Mouse (Mus musculus): ENCODE results near the gene Pitx2. TPM values are rescaled to one million over a fixed set of nuclear protein-coding genes. Genes with fewer than 3 reads are reported as not detected.

Gene Pitx2
- polyA plus RNA-seq, 1 experiment from 2014 or later = 59.2 TPM

DNA sequence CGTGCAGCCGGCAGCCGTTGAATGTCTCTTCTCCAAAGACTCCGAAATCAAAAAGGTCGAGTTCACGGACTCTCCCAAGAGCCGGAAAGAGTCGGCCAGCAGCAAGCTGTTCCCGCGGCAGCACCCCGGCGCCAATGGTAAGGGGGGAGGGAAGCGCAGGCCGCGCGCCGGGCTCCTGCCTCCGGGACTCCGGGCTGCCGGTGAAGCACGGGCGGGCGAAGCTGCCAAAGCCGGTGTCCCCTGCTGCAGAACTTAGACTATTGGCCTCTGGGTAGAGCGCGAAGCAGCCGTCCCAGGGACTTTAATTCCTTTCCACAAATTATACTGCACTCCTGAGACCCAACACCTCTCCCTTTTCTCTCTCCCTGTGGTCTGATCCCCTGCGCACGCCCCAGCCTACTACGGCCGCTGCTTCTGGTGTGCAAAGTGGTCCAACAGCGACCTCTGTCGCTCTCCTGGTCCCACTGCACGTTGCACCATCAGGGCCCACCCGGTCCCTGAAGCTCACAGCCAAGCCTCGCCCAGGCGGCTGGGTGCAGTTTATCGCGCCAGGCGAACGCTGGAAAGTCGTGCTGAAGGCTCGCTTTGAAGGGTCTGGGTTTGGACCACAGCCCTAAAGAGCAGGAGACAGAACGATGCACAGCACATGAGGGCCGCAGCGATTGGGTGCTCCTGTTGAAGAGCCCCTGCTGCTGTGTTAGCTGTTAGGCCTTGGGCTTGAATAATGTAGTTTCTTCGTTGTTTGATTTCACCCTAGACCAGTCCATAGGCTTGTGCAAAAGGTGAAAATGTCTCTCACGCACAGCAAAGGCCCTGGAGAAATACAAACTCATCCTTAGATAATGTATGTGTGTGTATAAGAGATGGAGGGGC, 5.0 kb downstream of the Pitx2 start:
- under 1% methylated on average over 48 of the region's 48 CpGs for WGBS

DNA sequence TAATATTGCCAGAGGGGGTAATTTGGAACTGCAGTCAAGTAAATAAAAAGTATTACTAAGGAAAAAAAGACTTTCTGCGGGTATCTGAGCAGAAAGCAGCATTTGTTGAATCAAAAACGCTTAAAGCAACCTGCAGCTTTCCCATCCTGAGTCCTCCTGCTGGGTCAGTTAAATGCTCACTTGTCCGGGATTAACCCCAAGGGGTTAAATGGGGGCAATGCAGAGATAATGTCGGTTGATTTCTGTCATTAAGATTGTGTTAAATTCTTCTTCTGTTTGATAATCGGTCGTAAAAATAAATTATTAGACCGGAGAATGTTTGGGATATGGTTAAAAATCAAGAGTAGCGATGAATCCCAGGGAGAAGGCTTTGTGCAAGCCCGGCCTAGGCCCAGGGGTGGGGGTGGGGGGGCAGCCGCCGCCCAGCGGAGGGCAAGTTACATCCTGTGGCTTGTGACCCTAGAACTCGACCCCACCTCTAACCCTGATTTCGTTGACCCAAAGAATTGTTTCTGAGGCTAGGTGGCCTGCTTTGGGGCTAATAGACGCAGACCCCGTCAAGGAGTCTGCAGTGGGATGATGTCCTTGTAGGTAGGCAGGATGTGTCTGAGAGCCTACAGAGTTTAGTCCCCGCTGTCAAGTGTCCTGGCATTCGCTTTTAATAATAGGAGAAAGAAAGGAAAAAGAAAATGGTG, 6.0 kb downstream of the Pitx2 start:
- WGBS = 2% methylated on average over 18 of the region's 18 CpGs
- ATAC-seq = no peak
- H3K4me2 ChIP-seq (replicated peaks) = peak overlapping the region; percentile 73

More for the DNA sequence above, 5.0 kb downstream of the Pitx2 start:
- ATAC-seq = peak; percentile 96
- H3K4me2 ChIP-seq (replicated peaks) = peak overlapping the region; percentile 73
- no peaks in the 10 kb centered on the region for H3K36me3 ChIP-seq
- H3K27me3 ChIP-seq = peaks cover 94% of the 10 kb centered on the region
- H3K4me1 ChIP-seq (replicated peaks) = peaks cover 22% of the 10 kb centered on the region
- peak overlapping the region; percentile 36 for H3K27ac ChIP-seq
- H3K9me3 ChIP-seq = no peaks in the 10 kb centered on the region
- H3K4me3 ChIP-seq (replicated peaks) = peak overlapping the region; percentile 44
- peak overlapping the region; percentile 60 for H3K9ac ChIP-seq (replicated peaks)

DNA sequence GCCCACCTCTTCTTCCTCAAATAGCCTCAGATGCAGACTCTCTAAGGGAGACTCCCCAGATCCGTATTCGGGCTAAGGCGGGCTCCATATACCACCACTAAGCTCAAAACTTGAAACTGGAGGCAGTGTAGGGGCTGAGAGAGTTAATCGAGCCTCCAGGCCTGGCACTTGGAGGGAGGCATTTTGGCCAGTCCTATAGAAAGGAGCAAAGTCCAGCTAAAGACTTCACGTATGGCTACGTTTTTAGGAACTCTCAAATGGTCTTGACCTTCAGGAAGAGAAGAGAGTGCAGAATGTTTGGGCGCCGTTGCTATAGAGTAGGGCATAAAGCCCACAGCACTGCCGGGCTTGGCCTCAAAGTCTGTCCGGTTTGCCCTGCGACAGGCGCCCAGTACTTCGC, 7.1 kb downstream of the Pitx2 start:
- Histone ChIP-seq H3K27ac (peak overlapping the region; percentile 39; the same call in 1 of the 2 replicates), H3K4me1 (replicated peaks) (peaks cover 15% of the 10 kb centered on the region), H3K9me3 (no peaks in the 10 kb centered on the region), H3K36me3 (no peaks in the 10 kb centered on the region), H3K4me2 (replicated peaks) (peak overlapping the region; percentile 40), H3K27me3 (peaks cover 98% of the 10 kb centered on the region), H3K4me3 (replicated peaks) (peak overlapping the region; percentile 22), H3K9ac (replicated peaks) (peak overlapping the region; percentile 28; the same call in 1 of the 2 replicates)
- ATAC-seq = no peak
- WGBS = 1% methylated on average over 13 of the region's 13 CpGs

More for the DNA sequence above, 6.0 kb downstream of the Pitx2 start:
- Histone ChIP-seq H3K27ac (peak overlapping the region; percentile 31; the same call in 1 of the 2 replicates), H3K9ac (replicated peaks) (no peak overlapping the region; the same call in 1 of the 2 replicates), H3K4me3 (replicated peaks) (peak overlapping the region; percentile 44), H3K4me1 (replicated peaks) (peaks cover 15% of the 10 kb centered on the region), H3K27me3 (peaks cover 96% of the 10 kb centered on the region), H3K36me3 (no peaks in the 10 kb centered on the region), H3K9me3 (no peaks in the 10 kb centered on the region)

DNA sequence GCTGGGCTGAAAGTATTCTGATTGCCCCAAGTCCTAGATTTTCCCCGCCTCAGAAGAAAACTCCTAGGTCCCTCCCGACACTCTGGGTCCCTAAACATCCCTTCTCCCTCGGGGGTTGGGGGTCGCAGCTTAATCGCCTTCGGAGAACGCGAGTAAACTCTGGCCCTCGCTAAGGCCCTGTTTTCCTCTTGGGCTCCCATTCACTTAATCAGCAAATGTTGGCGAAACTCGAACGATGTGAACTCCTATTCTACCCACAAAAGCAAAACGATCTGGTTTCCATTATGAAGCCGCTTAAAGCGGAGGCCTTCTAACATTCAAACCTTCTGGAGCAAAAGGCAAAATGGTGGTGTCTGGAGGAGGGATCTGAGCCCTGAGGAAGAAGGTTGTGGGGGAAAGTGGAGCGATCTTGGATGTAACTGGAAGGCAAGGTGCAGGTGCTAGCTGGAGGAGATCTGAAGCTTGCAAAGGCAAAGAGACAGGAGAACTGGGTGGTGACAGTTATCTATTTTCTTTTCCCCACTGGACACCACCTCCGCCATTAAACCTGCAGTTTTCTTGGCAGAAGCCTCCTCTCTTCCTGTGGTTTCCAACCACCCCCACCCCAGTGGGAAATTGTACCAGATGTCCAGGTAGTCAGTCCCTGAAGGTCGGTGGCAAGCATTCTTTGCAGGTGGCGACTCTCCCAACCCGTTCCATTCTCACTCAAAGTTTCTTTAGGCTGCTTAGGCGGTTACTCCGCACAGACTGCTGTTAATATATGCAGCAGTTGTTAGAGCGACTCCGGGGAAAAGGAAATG, 7.8 kb downstream of the Pitx2 start:
- peaks cover 15% of the 10 kb centered on the region for H3K4me1 ChIP-seq (replicated peaks)
- H3K36me3 ChIP-seq = no peaks in the 10 kb centered on the region
- WGBS = 1% methylated on average over 24 of the region's 24 CpGs
- no peak for ATAC-seq
- peak overlapping the region; percentile 28; the same call in 1 of the 2 replicates for H3K9ac ChIP-seq (replicated peaks)
- peak overlapping the region; percentile 22 for H3K4me3 ChIP-seq (replicated peaks)
- H3K27me3 ChIP-seq = peaks cover 98% of the 10 kb centered on the region
- H3K4me2 ChIP-seq (replicated peaks) = peak overlapping the region; percentile 40
- H3K27ac ChIP-seq = peak overlapping the region; percentile 39; the same call in 1 of the 2 replicates
- H3K9me3 ChIP-seq = no peaks in the 10 kb centered on the region

DNA sequence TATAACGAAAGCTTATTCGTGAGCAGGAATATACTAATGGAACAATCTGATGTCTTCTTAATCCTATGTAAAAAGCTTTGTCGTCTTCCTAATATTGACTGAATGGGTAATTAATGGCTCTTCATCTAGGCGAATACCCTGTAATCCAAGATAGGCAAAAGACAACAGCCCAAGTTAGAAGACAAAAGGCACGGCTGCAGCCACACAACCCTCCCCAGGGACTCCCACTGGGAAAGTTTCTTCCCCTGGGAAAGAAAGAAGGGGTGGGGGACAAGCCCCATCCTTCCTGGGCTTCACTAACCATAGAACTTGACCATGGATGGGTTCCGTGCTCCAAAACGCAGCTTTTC, 8.3 kb downstream of the Pitx2 start:
- Histone ChIP-seq H3K4me1 (replicated peaks) (peaks cover 10% of the 10 kb centered on the region), H3K4me3 (replicated peaks) (0 out of 2 replicates have a peak overlapping the region, but pooled peaks have one; percentile 22), H3K27me3 (peaks cover 98% of the 10 kb centered on the region), H3K36me3 (no peaks in the 10 kb centered on the region), H3K9ac (replicated peaks) (no peak overlapping the region), H3K9me3 (no peaks in the 10 kb centered on the region), H3K4me2 (replicated peaks) (peak overlapping the region; percentile 40; the same call in 1 of the 2 replicates), H3K27ac (no peak overlapping the region)
- no peak for ATAC-seq
- WGBS = 1% methylated on average over 7 of the region's 7 CpGs

DNA sequence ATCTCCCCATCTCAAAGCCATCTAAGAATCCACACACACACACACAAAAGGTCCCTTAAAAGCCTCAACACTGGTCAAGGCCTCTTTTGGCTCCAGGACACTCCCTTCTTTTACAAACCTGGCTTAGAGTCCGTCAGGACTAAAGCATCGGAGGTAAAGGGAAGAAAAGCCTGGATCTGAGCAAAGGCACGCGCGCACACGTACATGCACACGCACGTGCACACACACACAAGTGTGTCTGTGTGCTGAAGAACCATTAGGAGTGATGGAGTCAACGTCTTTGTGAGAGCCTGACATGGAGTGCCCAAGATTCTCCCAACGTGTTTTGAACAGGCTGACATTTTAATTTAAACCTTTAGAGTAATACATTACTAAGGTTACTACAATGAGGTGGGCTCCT, 8.7 kb downstream of the Pitx2 start:
- 4% methylated on average over 10 of the region's 10 CpGs for WGBS
- Histone ChIP-seq H3K4me3 (replicated peaks) (no peak overlapping the region), H3K4me1 (replicated peaks) (peaks cover 11% of the 10 kb centered on the region), H3K9me3 (no peaks in the 10 kb centered on the region), H3K27me3 (peaks cover 98% of the 10 kb centered on the region), H3K4me2 (replicated peaks) (no peak overlapping the region), H3K9ac (replicated peaks) (no peak overlapping the region), H3K27ac (no peak overlapping the region), H3K36me3 (no peaks in the 10 kb centered on the region)
- ATAC-seq = no peak

DNA sequence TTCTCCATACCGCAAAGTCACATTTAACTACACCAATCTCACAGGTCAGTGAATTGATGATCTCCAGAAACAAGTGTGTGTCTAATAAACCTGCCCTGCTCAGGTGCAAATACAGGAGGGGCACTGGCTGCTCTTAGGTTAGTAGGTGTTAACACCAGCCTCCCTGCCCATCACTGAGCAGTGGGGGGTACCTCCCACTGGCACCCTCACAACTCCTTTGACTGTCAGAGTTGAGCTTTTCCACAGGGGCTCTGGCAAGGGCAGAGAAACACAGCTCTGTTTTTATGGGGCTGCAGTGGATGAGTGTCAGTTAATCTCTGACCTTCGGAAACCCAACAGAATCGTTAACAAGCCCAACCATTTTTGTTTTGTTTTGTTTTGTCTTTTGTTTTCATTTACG, 9.6 kb downstream of the Pitx2 start:
- ATAC-seq = no peak

DNA sequence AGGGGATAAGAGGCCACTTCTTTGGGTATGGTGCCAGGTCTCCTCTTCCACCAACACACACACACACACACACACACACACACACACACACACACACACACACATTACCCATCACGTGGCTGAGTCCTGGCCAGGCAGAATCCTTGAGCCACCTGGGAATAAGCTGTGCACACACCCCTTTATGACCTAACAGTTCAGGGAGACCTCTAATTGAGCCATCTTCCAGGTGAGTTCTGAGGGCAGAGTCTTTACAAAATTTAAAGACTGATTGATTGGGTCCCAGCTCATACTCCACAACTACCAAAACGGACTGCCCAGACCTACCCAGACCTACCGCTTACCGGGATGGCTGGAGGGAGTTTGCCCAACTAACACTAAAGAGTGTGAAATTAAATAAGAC, 10.1 kb downstream of the Pitx2 start:
- no peaks in the 10 kb centered on the region for H3K9me3 ChIP-seq
- H3K4me1 ChIP-seq (replicated peaks) = peaks cover 16% of the 10 kb centered on the region
- WGBS = 5% methylated on average over 4 of the region's 4 CpGs
- no peak overlapping the region for H3K4me2 ChIP-seq (replicated peaks)
- peaks cover 98% of the 10 kb centered on the region for H3K27me3 ChIP-seq
- no peak overlapping the region for H3K9ac ChIP-seq (replicated peaks)
- H3K27ac ChIP-seq = no peak overlapping the region
- H3K4me3 ChIP-seq (replicated peaks) = no peak overlapping the region
- ATAC-seq = no peak
- H3K36me3 ChIP-seq = no peaks in the 10 kb centered on the region

More for the DNA sequence above, 9.6 kb downstream of the Pitx2 start:
- Histone ChIP-seq H3K36me3 (no peaks in the 10 kb centered on the region), H3K4me2 (replicated peaks) (no peak overlapping the region), H3K9me3 (no peaks in the 10 kb centered on the region), H3K4me3 (replicated peaks) (no peak overlapping the region), H3K4me1 (replicated peaks) (peaks cover 14% of the 10 kb centered on the region), H3K27ac (no peak overlapping the region), H3K27me3 (peaks cover 98% of the 10 kb centered on the region), H3K9ac (replicated peaks) (no peak overlapping the region)
- 3% methylated on average over 4 of the region's 4 CpGs for WGBS

DNA sequence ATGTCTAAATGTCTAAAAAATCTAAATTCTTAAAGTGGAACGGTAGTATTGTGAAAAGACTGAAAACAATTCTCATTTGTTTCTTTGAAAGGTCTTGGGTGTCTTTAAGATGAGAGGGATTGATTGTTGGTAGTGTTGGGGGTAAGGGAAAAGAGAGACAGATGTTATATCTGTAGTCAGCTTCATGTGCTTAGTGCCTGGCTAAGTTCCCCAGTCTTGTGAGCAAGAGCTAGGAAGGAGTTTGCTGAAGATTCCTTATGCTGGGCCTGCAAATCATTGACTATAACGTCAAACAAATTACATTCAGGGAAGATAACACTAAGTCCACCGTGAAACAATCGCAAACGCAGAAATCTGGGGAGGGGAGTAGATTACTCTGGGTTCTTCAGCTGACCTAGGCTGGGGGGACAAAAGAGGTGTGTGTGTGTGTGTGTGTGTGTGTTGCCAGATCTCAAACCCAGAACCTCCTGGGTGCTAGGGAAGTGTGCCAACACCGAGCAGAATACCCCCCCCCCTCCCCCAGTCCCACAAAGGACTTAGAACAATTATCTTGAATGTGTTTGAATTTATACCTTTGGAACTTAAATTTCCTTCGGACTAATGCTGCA, 12.5 kb downstream of the Pitx2 start:
- Histone ChIP-seq H3K9ac (replicated peaks) (no peak overlapping the region), H3K4me3 (replicated peaks) (no peak overlapping the region), H3K27me3 (peaks cover 99% of the 10 kb centered on the region), H3K9me3 (no peaks in the 10 kb centered on the region), H3K27ac (no peak overlapping the region), H3K4me1 (replicated peaks) (peaks cover 26% of the 10 kb centered on the region), H3K36me3 (no peaks in the 10 kb centered on the region), H3K4me2 (replicated peaks) (no peak overlapping the region)
- WGBS = 5% methylated on average over 7 of the region's 7 CpGs
- ATAC-seq = no peak

DNA sequence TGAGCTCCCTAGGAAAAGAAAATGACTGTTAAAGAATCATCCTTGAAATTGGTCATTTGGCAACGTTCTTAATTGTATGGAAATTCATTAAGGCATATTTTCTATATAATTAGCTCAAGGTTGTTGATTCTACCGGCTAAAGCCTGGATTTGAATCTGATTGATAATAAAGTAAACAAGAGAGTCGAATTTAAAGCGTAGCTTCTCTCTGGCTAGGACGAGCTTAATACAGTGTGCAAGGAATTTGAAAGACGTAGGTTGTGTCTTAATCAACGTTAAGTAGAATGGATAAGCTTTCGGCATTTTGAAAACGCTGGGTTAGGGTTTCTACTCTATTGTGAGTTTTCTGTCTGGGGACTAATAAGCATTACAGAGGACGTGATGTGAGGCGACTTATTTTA, 13.1 kb downstream of the Pitx2 start:
- WGBS = 2% methylated on average over 11 of the region's 11 CpGs
- Histone ChIP-seq H3K36me3 (no peaks in the 10 kb centered on the region), H3K27ac (no peak overlapping the region), H3K9ac (replicated peaks) (no peak overlapping the region), H3K27me3 (peaks cover 99% of the 10 kb centered on the region), H3K4me1 (replicated peaks) (peaks cover 26% of the 10 kb centered on the region), H3K4me2 (replicated peaks) (peak overlapping the region; percentile 76; the same call in 1 of the 2 replicates), H3K9me3 (no peaks in the 10 kb centered on the region), H3K4me3 (replicated peaks) (no peak overlapping the region)
- no peak for ATAC-seq

DNA sequence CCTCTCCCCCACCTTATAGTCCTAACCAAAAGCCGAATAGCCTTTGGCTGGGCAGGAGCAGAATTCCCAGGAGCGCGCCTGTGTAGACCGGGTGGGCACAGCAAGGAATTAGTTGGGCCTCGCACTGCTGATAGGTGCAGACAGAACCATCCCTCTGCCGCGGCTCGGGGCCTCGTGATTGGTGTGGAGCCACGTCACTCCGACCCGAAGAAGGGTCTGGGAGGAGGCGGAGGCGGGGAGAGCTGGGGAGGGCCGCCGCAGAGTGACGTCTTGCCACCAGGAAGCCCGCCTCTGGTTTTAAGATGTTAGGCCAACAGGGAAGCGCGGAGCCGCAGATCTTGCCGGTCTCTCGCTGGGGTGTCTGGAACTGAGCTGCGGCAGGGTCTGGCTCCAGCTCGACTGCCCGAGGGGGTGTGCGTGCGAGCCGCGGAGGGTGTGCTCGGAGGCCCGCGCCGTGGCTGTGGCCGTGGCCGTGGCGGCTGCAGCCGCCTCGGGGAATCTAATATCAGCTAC, 14.0 kb downstream of the Pitx2 start:
- Histone ChIP-seq H3K9ac (replicated peaks) (peak overlapping the region; percentile 61), H3K4me2 (replicated peaks) (peak overlapping the region; percentile 76), H3K4me1 (replicated peaks) (peaks cover 30% of the 10 kb centered on the region), H3K4me3 (replicated peaks) (peak overlapping the region; percentile 51), H3K36me3 (no peaks in the 10 kb centered on the region), H3K27me3 (peaks cover 99% of the 10 kb centered on the region), H3K27ac (0 out of 2 replicates have a peak overlapping the region, but pooled peaks have one; percentile 59), H3K9me3 (no peaks in the 10 kb centered on the region)
- peak; percentile 97 for ATAC-seq
- WGBS = under 1% methylated on average over 39 of the region's 39 CpGs

All from midbrain, embryonic 13.5 days (tissue).